Mouse (Mus musculus): ENCODE measurements around the gene Mtm1.

GRCm38 (mm10) chrX:71364062-71364461 lies 153.5 kb downstream of the Mtm1 start:
- TF ChIP-seq CHD2 (IDR thresholded peaks at IDR 0.05; ENCODE audit: low read depth, low read length) (no peak), ZC3H11A (IDR thresholded peaks at IDR 0.05; ENCODE audit: borderline replicate concordance, low read depth, low read length) (no peak), MAFK (IDR thresholded peaks at IDR 0.05; ENCODE audit: insufficient read depth, low read depth, low read length) (no peak)
